Mouse (Mus musculus): Measurements from ENCODE around the gene Rspry1. TPM values are rescaled to one million over a fixed set of nuclear protein-coding genes. Genes with fewer than 3 reads are reported as not detected.

Rspry1 gene
- polyA plus RNA-seq (2017; shearing (Covaris generic)), result 10 to 100 TPM; 55.0 to 83.0 TPM

DNA sequence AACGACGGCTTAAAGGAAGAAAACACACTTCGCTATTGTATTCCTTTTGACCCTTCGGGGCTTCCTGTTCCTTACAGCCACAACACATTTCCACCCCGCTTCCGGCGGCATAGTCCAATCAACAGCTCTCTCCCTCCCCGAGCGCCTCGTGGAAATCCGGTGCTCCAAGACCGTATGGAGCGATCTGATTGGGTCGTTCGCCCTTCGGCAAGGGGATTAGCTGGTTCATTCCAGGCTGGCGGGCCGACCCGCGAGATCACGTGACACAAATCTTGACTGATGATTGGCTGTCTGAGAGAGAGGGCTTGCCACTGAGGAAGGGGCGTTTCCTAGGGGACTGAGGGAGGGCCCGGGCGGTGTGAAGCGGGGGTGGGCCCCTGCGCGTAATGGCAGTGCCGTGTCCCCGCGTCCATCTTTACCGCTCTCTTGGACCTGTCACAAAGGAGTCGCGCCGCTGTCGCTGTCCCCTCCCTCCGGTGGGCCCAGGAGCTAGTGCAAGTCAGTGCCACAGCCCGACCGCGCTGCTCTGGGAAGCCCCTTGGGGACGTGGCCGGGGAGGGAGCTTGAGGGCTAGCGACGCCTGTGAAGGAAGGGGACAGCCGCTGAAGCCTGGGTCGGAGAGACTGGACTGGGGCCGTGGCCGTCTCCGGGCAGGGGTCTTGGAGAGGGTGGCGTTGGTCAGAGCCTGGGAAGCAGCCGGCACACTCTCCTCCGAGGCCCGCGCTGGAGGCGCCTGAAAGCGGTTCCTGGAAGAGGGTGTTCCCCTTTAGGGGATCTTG is at the start of gene Rspry1, which contains the start of gene Fam192a:
TSS of gene Rspry1 (plus strand) at position 331 of the 779 bp plus-strand sequence.
TSS of gene Fam192a (minus strand) at position 391 of the 779 bp plus-strand sequence.

DNA sequence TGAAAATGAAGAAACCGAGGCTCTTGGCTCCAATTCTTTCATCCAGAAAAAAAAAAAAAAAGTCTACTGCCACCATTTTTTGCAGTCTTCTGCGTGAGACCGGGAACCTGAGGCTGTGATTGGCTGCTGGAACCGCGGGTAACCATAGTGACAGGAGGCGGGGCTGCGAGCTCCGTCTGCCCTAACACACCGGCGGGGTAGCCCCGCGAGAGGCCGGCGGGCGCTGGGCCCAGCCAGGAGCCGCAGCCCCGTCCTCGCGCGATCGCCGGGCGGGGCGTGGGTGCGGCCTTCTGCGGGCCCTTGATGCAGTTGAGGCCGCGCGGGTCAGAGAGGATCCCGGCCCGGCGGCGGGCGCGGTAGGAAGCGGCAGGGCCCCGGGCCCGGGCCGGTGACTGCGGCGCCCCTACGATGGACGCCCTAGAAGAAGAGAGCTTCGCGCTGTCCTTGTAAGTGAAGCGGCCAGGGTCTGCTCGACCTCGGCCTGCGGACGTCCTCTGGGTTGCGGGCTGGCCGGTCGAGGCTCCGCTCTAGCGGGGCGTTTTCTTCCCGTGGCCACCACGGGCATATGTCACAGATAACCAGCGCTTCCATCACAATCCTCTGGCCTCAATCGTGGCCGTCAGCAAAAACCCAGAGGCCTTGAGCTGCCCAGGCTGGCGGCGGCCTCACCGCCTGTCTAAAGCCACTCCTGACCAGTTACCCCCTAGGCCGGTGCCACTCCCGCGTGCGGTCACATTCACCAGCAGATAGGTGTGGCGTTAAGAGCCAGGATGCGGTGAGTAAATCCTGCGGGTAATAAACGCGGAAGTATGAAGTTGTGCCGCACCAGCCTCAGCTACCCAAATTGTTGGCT is 64.9 kb downstream of the Rspry1 start, which contains the start of gene Arl2bp:
TSS of gene Arl2bp (plus strand) at position 145 of the 853 bp plus-strand sequence.

DNA sequence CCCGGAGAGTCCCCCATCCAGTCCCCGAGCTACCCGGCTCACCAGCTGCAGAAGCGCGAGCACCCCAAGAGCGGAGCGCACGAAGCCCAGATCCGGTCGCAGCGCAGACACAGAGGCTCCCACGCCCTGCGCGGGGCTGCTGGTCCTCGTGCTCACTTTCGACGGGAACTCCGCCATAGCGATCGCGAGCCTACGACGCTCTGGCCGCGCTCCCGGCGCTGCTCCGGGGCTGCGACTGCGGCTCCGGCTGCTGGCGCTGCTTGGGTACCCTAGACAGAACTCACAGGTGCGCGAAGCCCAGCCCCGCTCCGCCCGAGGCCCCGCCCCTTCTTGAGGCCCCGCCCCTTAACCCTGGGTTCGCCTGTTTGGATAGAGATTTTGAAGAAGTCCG is 94.3 kb downstream of the Rspry1 start, which contains the start of gene Pllp:
TSS of gene Pllp (minus strand) at position 285 of the 391 bp plus-strand sequence.

Other genes starting within 250 kb of the Rspry1 start
- 100 to 1,000 TPM in 1 of 2 experiments, 10 to 100 TPM in 1; 99.5 to 126 TPM for gene Herpud1, start 215.5 kb upstream of the Rspry1 start, polyA plus RNA-seq (2017; shearing (Covaris generic))
- gene Nlrc5, start 167.6 kb upstream of the Rspry1 start, polyA plus RNA-seq (2017; shearing (Covaris generic)), result 100 to 1,000 TPM; 160 to 210 TPM
- gene Cpne2, start 68.9 kb upstream of the Rspry1 start, polyA plus RNA-seq (2017; shearing (Covaris generic)), result 1 to 10 TPM; 1.0 to 1.3 TPM
- gene Fam192a, start 60 bp downstream of the Rspry1 start, polyA plus RNA-seq (2017; shearing (Covaris generic)), result 10 to 100 TPM; 76.4 to 80.7 TPM
- gene Arl2bp, start 64.7 kb downstream of the Rspry1 start, polyA plus RNA-seq (2017; shearing (Covaris generic)), result 100 to 1,000 TPM; 174 to 176 TPM
- gene Pllp, start 94.3 kb downstream of the Rspry1 start, polyA plus RNA-seq (2017; shearing (Covaris generic)), result under 1 TPM in 1 of 2 experiments, not detected in 1; 0.92 TPM
- gene Ccl22, start 143.7 kb downstream of the Rspry1 start, polyA plus RNA-seq (2017; shearing (Covaris generic)), result under 1 TPM in 1 of 2 experiments, not detected in 1; 0.13 TPM
- gene Cx3cl1, start 170.1 kb downstream of the Rspry1 start, polyA plus RNA-seq (2017; shearing (Covaris generic)), result under 1 TPM in 1 of 2 experiments, not detected in 1; 0.10 TPM
- gene Ccl17, start 208.5 kb downstream of the Rspry1 start, polyA plus RNA-seq (2017; shearing (Covaris generic)), result under 1 TPM in 1 of 2 experiments, not detected in 1; 0.59 TPM
- gene Coq9, start 236.4 kb downstream of the Rspry1 start, polyA plus RNA-seq (2017; shearing (Covaris generic)), result 10 to 100 TPM; 60.5 to 66.0 TPM
- gene Ciapin1, start 236.4 kb downstream of the Rspry1 start, polyA plus RNA-seq (2017; shearing (Covaris generic)), result 10 to 100 TPM; 90.5 to 98.2 TPM